Mouse (Mus musculus) fibroblast of lung, adult 2 months (primary cell): ENCODE measurements around the gene Mum1.
"Not testable (repeated sequence)": the region's sequence is repeated elsewhere in the genome, so short reads cannot be mapped to it uniquely, and the experiment has no call there.

Source experiments
- DNase-seq: peaks from one replicate; pipeline ENCODE4 v3.0.0-alpha.2; 2011; ENCODE audit warnings: low read depth

Gene Mum1

DNA sequence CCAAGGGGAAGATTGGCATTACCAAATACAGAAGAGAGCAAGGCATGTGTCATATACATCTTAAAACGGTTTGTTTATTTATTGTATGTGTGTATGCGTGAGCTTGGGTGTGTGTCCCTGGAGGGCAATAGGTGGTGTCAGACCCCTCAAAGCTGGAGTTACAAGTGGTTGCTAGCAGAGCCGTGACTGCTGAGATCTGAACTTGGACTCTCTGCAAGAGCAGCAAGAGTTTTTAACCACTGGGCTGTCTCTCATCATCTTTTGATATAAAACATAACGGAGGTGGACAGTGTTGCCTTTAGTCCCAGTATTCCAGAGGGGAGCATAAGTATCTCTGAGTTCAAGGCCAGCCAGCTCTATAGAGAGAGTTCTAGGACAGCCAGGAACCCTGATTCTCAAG is 18.0 kb upstream of the Mum1 start:
- no peak for DNase-seq

DNA sequence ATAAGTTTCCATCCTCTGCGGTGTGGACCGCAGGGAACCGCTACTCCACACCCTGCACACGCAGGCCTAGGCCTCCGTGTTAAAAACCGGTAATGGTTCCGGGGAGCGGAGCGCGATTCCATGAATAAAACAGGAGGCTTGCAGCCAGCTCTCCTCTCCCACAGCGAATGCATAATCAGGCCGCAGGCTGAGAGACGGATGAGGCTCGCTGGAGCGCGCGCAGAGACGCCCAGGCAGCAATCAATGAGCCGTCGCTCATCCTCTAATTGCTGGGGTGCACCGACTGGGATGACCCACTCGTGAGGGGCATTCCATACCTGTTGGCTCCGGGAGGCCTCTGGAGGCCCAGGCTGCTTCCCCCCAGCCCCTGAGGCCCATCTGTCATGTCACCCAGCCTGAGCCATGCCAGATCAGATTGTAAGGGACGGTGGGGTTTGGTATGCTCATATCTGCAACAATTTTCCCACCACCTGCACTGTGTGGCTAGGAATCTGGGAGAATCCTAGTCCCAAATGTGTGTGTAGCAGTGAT is 17.3 kb upstream of the Mum1 start:
- no peak for DNase-seq

- not testable (repeated sequence) for DNase-seq
These were observed 14.6 kb upstream of the Mum1 start for GRCm38 (mm10) chr10:80211547-80212103.

DNA sequence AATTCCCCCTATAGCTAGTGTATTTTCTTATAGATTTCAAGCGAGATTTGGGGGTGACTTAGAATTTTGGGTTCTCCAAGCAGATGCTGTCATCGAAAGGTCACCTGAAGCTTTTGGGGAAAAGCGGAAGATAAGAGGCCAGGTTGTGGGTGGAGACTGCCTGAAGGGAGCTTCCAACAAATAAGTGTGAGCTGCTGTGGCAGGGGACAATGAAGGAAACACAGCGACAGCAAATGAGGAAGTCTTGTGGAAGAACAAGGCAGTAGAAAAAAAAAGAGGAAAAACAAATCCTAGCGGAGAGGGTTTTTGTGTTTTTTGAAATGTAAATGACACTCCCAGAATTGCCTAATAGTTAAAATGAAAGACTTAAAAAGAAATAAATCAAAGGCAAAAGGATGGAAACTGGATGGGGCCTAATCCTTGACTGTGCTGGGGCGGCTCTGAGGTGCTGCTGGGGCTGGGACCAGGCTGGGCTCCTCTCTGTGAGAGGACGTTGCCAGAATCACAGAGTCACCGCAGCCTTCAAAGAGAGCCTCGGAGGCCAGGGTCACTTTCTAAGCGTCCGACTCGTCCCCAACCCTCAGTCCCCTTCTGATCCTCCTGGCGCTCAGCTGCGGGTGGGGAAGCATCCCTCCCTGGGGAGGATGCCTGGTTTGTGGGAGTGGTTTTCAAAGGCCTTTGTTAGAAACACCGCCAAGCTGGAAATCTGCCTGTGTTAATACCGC is 11.0 kb upstream of the Mum1 start:
- no peak for DNase-seq

DNA sequence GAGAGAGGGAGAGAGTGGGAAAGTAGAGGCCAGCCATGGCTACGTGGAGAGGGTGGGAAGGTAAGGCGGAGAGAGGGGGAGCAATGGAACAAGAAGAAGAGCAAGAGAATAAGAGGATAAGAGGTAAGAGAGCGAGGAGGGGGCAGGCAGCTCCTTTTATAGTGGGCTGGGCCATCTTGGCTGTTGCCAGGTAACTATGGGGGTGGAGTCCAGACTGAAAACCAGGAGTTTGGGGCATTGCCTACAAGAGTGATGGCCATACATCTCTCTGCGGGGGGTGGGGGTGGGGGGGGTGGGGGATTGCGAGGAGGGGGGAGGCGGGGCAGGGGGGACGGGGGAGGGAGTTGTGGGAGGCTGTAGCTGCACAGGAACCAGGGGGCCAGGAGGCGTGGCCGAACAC is 5.6 kb upstream of the Mum1 start:
- DNase-seq, result no peak

GRCm38 (mm10) chr10:80223137-80223536 is 3.1 kb upstream of the Mum1 start:
- not testable (repeated sequence) for DNase-seq

- no peak for DNase-seq
These were observed 191 bp upstream of the Mum1 start for GRCm38 (mm10) chr10:80226071-80226415.

GRCm38 (mm10) chr10:80227166-80227539 is 919 bp downstream of the Mum1 start:
- no peak for DNase-seq

GRCm38 (mm10) chr10:80227877-80228775 is 1.9 kb downstream of the Mum1 start:
- no peak for DNase-seq

- no peak for DNase-seq
These were observed 10.1 kb downstream of the Mum1 start for GRCm38 (mm10) chr10:80236145-80236825.

GRCm38 (mm10) chr10:80237020-80237419 is 10.8 kb downstream of the Mum1 start:
- DNase-seq, result no peak

DNA sequence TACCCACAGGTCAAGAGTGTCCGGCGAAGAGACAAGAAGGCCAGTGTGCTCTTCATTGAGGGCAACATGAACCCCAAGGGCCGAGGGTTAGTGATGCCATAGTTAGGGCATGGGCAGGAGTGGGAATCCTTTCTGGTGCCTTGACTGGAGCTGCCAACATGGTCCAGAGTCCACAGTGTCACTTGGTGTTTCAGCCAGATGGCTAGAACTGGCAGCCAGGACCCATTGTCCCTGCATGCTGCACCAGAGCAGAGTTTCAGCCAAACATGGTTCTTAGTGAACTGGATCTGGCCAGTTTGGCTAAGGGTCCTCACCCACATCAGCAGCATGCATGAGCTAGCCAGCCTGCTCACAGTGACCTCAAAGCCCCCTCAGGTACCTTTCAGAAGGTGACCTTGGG is 12.1 kb downstream of the Mum1 start:
- no peak for DNase-seq

- no peak for DNase-seq
These were observed 13.6 kb downstream of the Mum1 start for GRCm38 (mm10) chr10:80239791-80240190.

DNA sequence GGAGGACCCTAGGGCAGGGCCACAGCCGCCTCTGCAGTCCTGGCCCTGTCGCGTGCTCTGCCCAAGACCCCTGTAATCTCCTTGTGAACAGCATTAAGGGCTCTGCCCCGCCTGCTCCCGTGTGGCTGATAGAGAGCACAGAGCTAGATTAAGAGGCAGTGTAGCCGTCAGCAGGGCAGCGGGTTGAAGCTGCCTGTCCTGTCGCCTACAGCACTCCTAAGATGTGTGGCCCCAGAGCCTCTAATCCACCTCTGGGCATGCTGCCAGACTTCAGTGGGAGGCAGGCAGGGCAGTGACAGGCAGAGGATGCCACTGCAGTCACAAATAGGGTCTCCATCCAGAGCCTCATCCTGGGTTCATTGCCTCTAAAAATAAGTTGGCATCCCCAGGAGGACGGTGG is 15.9 kb downstream of the Mum1 start:
- no peak for DNase-seq

GRCm38 (mm10) chr10:80242607-80243006 is 16.4 kb downstream of the Mum1 start:
- DNase-seq, result no peak

DNA sequence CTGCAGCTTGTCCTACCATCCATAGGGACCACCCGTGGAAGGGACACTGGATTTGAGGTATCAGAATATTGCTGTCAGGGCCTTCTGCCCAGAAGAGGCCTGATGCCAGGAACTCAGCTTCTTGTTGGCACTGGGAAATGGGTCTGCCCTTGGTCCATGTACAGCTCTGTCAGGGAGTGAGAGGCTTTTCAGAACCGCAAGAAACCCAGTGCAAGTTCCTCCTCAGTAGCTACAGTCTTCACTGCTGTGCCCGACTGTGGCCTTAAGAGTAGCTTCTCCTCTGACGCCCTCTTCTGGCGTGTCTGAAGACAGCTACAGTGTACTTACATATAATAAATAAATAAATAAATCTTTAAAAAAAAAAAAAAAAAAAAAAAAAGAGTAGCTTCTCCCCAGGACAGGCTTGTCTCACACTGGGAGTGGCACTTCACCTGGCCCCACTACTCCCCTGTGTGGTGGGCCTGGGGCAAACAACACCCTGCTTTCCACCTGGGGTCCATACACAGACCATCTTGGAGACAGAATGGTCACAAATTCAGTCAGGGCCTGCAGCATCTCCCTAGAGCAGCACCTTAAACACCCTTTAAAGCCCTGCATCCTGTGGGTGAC is 18.7 kb downstream of the Mum1 start:
- no peak for DNase-seq

- DNase-seq, result no peak
These were observed 19.4 kb downstream of the Mum1 start for GRCm38 (mm10) chr10:80245600-80245999.

- no peak for DNase-seq
These were observed 21.6 kb downstream of the Mum1 start for GRCm38 (mm10) chr10:80247849-80248248.

GRCm38 (mm10) chr10:80248437-80248836 is 22.2 kb downstream of the Mum1 start:
- not testable (repeated sequence) for DNase-seq

DNA sequence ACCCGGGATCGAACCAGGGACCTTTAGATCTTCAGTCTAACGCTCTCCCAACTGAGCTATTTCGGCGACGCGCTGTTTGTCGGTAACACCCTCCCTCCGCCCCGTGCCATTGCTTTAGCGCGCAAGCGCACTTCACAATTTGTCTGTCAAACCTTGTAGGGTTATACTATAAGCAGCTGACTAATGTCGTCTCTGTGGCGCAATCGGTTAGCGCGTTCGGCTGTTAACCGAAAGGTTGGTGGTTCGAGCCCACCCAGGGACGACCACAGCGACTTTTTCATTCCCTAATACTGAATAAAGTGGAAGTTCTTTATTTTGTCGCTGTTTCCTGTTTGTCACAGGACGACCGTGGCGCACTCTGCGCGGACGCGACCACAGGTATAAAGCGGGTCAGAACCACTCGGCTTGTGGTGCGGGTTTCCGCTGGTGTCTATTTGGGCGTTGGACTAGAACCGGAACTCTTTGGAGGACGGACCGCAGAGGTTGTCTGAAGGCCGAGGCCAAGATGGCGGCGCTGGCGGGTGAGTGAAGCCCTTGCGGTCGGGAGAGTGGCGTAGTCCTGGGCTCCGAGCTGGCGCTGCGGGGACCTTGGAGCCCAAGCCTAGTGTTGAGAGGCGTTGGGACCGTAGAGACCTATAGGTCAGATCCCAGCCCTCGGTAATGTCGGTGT is 22.9 kb downstream of the Mum1 start, which contains the start of gene Ndufs7:
Gene Ndufs7 (plus strand): TSS at position 151 of the 670 bp plus-strand sequence.
- DNase-seq, result peak; percentile 88

DNA sequence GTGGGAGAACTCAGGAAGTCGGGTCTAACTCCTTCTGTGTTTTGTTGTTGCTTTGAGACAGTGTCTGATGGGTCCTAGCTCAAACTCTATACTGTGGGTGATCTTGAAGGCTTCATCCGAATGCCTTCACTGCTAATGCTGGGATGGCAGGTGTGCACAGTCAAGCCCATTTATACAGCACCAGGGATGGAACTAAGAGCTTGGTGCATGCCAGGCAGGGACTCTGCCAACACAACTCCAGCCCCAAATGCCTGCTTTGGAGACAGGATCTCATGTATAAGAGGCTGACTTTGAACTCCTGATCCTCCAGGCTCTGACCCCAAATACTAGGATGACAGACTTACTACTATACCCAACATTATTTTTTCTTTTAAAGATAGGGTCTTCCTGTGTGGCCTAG is 23.8 kb downstream of the Mum1 start:
- no peak for DNase-seq
